Mouse (Mus musculus) heart, embryonic 13.5 days (tissue): ENCODE results near the gene Ccdc13. TPM values are rescaled to one million over a fixed set of nuclear protein-coding genes. Genes with fewer than 3 reads are reported as not detected.
A peak's percentile ranks its signal among the peaks of the same experiment; 100 is the strongest.

Experiments used
- ATAC-seq: fragments of 200-750 bp; cut with Nextera tagmentation; 2 replicates; pipeline ENCODE4 v1.8.0; 2017; ENCODE audit warnings: moderate TSS enrichment; ENCODE audit not compliant: insufficient number of reproducible peaks, low FRiP score, low TSS enrichment; ENCODE audit errors: extremely low read depth
- H3K27ac ChIP-seq: fragments of 300-500 bp; sonication (generic); replicated peaks from 2 replicates; pipeline ENCODE4 v1.5.1; 2015; ENCODE audit warnings: moderate library complexity, mild to moderate bottlenecking, inconsistent platforms
- H3K27me3 ChIP-seq: fragments of 300-500 bp; sonication (generic); replicated peaks from 2 replicates; pipeline ENCODE4 v1.6.1; 2015; ENCODE audit warnings: mild to moderate bottlenecking, inconsistent platforms
- H3K36me3 ChIP-seq: fragments of 300-500 bp; sonication (generic); 2 replicates; pipeline ENCODE4 v1.6.1; 2015; ENCODE audit warnings: mild to moderate bottlenecking, inconsistent platforms
- H3K4me1 ChIP-seq: fragments of 300-500 bp; sonication (generic); 2 replicates; pipeline ENCODE4 v1.6.1; 2015; ENCODE audit warnings: inconsistent platforms
- H3K4me2 ChIP-seq: fragments of 300-500 bp; sonication (generic); 2 replicates; pipeline ENCODE4 v1.6.1; 2015; ENCODE audit warnings: inconsistent platforms, mild to moderate bottlenecking, moderate library complexity
- H3K4me3 ChIP-seq: fragments of 300-500 bp; sonication (generic); 2 replicates; pipeline ENCODE4 v1.5.1; 2015; ENCODE audit warnings: moderate library complexity, mild to moderate bottlenecking, inconsistent platforms
- H3K9ac ChIP-seq: fragments of 300-500 bp; sonication (generic); 2 replicates; pipeline ENCODE4 v1.6.1; 2015; ENCODE audit warnings: inconsistent platforms, mild to moderate bottlenecking, moderate library complexity
- H3K9me3 ChIP-seq: fragments of 300-500 bp; sonication (generic); 2 replicates; pipeline ENCODE4 v1.6.1; 2016; ENCODE audit warnings: inconsistent platforms
- WGBS: fragments of 180-500 bp; shearing (Covaris S2); methylation state at CpG from one replicate; pipeline ENCODE4 v1.1.7; 2015; ENCODE audit warnings: mixed read lengths; 5-methylcytosine and 5-hydroxymethylcytosine counted together
- polyA plus RNA-seq: library from polyadenylated mRNA; unstranded; fragments of >200 nt; fragmentation: Nextera tagmentation; extraction: Ambion mirVana; gene quantifications from 2 replicates; pipeline ENCODE4 v1.2.1, GENCODE M21; 2015

Ccdc13 gene
- polyA plus RNA-seq, 1 experiment from 2014 or later: not detected

GRCm38 (mm10) chr9:121865425-121866008, 26.3 kb upstream of the Ccdc13 start:
- ATAC-seq: no peak
- no peaks in the 10 kb centered on the region for H3K27me3 ChIP-seq
- H3K4me2 ChIP-seq: no peak overlapping the region
- no peaks in the 10 kb centered on the region for H3K9me3 ChIP-seq
- H3K9ac ChIP-seq: no peak overlapping the region
- H3K4me1 ChIP-seq: peaks cover 4% of the 10 kb centered on the region; the same call in 1 of the 2 replicates
- WGBS: 44% methylated on average over 3 of the region's 3 CpGs
- no peaks in the 10 kb centered on the region for H3K36me3 ChIP-seq
- H3K27ac ChIP-seq: no peak overlapping the region
- H3K4me3 ChIP-seq: no peak overlapping the region

GRCm38 (mm10) chr9:121864837-121865236, 25.6 kb upstream of the Ccdc13 start:
- Histone ChIP-seq H3K4me2 (no peak overlapping the region), H3K9me3 (no peaks in the 10 kb centered on the region), H3K27ac (no peak overlapping the region), H3K4me3 (no peak overlapping the region), H3K9ac (no peak overlapping the region), H3K36me3 (no peaks in the 10 kb centered on the region), H3K27me3 (no peaks in the 10 kb centered on the region), H3K4me1 (peaks cover 4% of the 10 kb centered on the region; the same call in 1 of the 2 replicates)
- 66% methylated on average over 4 of the region's 4 CpGs for WGBS
- no peak for ATAC-seq

GRCm38 (mm10) chr9:121860921-121861320, 21.7 kb upstream of the Ccdc13 start:
- no peak for ATAC-seq

GRCm38 (mm10) chr9:121859345-121859744, 20.1 kb upstream of the Ccdc13 start:
- ATAC-seq: no peak
- Histone ChIP-seq H3K36me3 (peaks cover 14% of the 10 kb centered on the region; the same call in 1 of the 2 replicates), H3K4me2 (no peak overlapping the region), H3K9me3 (no peaks in the 10 kb centered on the region), H3K9ac (no peak overlapping the region), H3K4me3 (no peak overlapping the region), H3K27ac (no peak overlapping the region), H3K27me3 (no peaks in the 10 kb centered on the region), H3K4me1 (peaks cover 23% of the 10 kb centered on the region)
- 89% methylated on average over 2 of the region's 2 CpGs for WGBS

More at GRCm38 (mm10) chr9:121860921-121861320, 21.7 kb upstream of the Ccdc13 start:
- peaks cover 15% of the 10 kb centered on the region for H3K4me1 ChIP-seq
- no peak overlapping the region for H3K4me3 ChIP-seq
- no peak overlapping the region for H3K4me2 ChIP-seq
- 0 out of 2 replicates have a peak, but pooled peaks cover 6% of the 10 kb centered on the region for H3K36me3 ChIP-seq
- no peaks in the 10 kb centered on the region for H3K9me3 ChIP-seq
- no peak overlapping the region for H3K9ac ChIP-seq
- H3K27ac ChIP-seq: no peak overlapping the region
- H3K27me3 ChIP-seq: no peaks in the 10 kb centered on the region
- WGBS: 84% methylated on average over 2 of the region's 2 CpGs

GRCm38 (mm10) chr9:121858153-121858488, 18.9 kb upstream of the Ccdc13 start, which contains the start of gene Higd1a:
Gene Higd1a, minus strand, starts transcription at chr9:121858362.
- Histone ChIP-seq H3K4me3 (peak within 1 kb of the TSS; percentile 87), H3K27me3 (no peaks in the 10 kb centered on the region), H3K27ac (peak within 1 kb of the TSS; percentile 98), H3K4me1 (peaks cover 23% of the 10 kb centered on the region), H3K9ac (peak within 1 kb of the TSS; percentile 95), H3K9me3 (no peaks in the 10 kb centered on the region), H3K36me3 (peaks cover 26% of the 10 kb centered on the region), H3K4me2 (peak within 1 kb of the TSS; percentile 75)
- 12% methylated on average over 6 of the region's 6 CpGs for WGBS
- no peak for ATAC-seq

GRCm38 (mm10) chr9:121857474-121858152, 18.4 kb upstream of the Ccdc13 start:
- WGBS: under 1% methylated on average over 56 of the region's 70 CpGs
- H3K4me3 ChIP-seq: peak overlapping the region; percentile 87

GRCm38 (mm10) chr9:121856649-121857416, 17.6 kb upstream of the Ccdc13 start:
- Histone ChIP-seq H3K9ac (peak overlapping the region; percentile 95), H3K4me1 (peaks cover 23% of the 10 kb centered on the region), H3K4me2 (peak overlapping the region; percentile 75), H3K36me3 (peaks cover 36% of the 10 kb centered on the region), H3K27me3 (no peaks in the 10 kb centered on the region), H3K9me3 (no peaks in the 10 kb centered on the region), H3K4me3 (peak overlapping the region; percentile 87), H3K27ac (peak overlapping the region; percentile 98)
- WGBS: 1% methylated on average over 39 of the region's 39 CpGs
- ATAC-seq: no peak; the same call in 1 of the 2 replicates

More at GRCm38 (mm10) chr9:121857474-121858152, 18.4 kb upstream of the Ccdc13 start:
- Histone ChIP-seq H3K4me1 (peaks cover 23% of the 10 kb centered on the region), H3K27ac (peak overlapping the region; percentile 98), H3K36me3 (peaks cover 29% of the 10 kb centered on the region), H3K9me3 (no peaks in the 10 kb centered on the region), H3K4me2 (peak overlapping the region; percentile 75), H3K27me3 (no peaks in the 10 kb centered on the region), H3K9ac (peak overlapping the region; percentile 95)
- peak; percentile 97 for ATAC-seq

- 90% methylated on average over 3 of the region's 3 CpGs for WGBS
- no peaks in the 10 kb centered on the region for H3K27me3 ChIP-seq
- H3K27ac ChIP-seq: no peak overlapping the region
- H3K4me1 ChIP-seq: peaks cover 23% of the 10 kb centered on the region
- no peak overlapping the region for H3K4me3 ChIP-seq
- peaks cover 57% of the 10 kb centered on the region for H3K36me3 ChIP-seq
- no peak overlapping the region for H3K9ac ChIP-seq
- H3K9me3 ChIP-seq: no peaks in the 10 kb centered on the region
- ATAC-seq: no peak
- no peak overlapping the region for H3K4me2 ChIP-seq
Observed at GRCm38 (mm10) chr9:121854246-121854645, 15.0 kb upstream of the Ccdc13 start.

GRCm38 (mm10) chr9:121847842-121848241, 8.6 kb upstream of the Ccdc13 start:
- WGBS: 66% methylated on average over 5 of the region's 5 CpGs
- ATAC-seq: no peak
- Histone ChIP-seq H3K4me1 (no peaks in the 10 kb centered on the region), H3K27me3 (no peaks in the 10 kb centered on the region), H3K27ac (no peak overlapping the region), H3K4me3 (no peak overlapping the region), H3K9me3 (peaks cover 2% of the 10 kb centered on the region; the same call in 1 of the 2 replicates), H3K36me3 (peaks cover 63% of the 10 kb centered on the region), H3K4me2 (no peak overlapping the region), H3K9ac (no peak overlapping the region)

- Histone ChIP-seq H3K27me3 (no peaks in the 10 kb centered on the region), H3K4me1 (no peaks in the 10 kb centered on the region), H3K4me2 (no peak overlapping the region), H3K9ac (no peak overlapping the region), H3K36me3 (peaks cover 56% of the 10 kb centered on the region), H3K9me3 (peaks cover 2% of the 10 kb centered on the region; the same call in 1 of the 2 replicates), H3K4me3 (no peak overlapping the region), H3K27ac (no peak overlapping the region)
- no peak for ATAC-seq
- 92% methylated on average over 4 of the region's 4 CpGs for WGBS
Observed at GRCm38 (mm10) chr9:121847138-121847537, 7.9 kb upstream of the Ccdc13 start.

- Histone ChIP-seq H3K9ac (no peak overlapping the region), H3K36me3 (peaks cover 51% of the 10 kb centered on the region), H3K4me1 (no peaks in the 10 kb centered on the region), H3K9me3 (peaks cover 2% of the 10 kb centered on the region; the same call in 1 of the 2 replicates), H3K27ac (no peak overlapping the region), H3K27me3 (peaks cover 5% of the 10 kb centered on the region; the same call in 1 of the 2 replicates), H3K4me3 (no peak overlapping the region), H3K4me2 (no peak overlapping the region)
- no peak for ATAC-seq
- WGBS: 45% methylated on average over 10 of the region's 10 CpGs
Observed at GRCm38 (mm10) chr9:121846526-121847118, 7.4 kb upstream of the Ccdc13 start.
